Mouse (Mus musculus): ENCODE data around the gene Cyb5r4. TPM values are rescaled to one million over a fixed set of nuclear protein-coding genes. Genes with fewer than 3 reads are reported as not detected.
"Not testable (repeated sequence)": the region's sequence is repeated elsewhere in the genome, so short reads cannot be mapped to it uniquely, and the experiment has no call there.

Cyb5r4 gene
- total RNA-seq, 2 experiments from 2014 or later = 34.8 to 80.7 TPM

DNA sequence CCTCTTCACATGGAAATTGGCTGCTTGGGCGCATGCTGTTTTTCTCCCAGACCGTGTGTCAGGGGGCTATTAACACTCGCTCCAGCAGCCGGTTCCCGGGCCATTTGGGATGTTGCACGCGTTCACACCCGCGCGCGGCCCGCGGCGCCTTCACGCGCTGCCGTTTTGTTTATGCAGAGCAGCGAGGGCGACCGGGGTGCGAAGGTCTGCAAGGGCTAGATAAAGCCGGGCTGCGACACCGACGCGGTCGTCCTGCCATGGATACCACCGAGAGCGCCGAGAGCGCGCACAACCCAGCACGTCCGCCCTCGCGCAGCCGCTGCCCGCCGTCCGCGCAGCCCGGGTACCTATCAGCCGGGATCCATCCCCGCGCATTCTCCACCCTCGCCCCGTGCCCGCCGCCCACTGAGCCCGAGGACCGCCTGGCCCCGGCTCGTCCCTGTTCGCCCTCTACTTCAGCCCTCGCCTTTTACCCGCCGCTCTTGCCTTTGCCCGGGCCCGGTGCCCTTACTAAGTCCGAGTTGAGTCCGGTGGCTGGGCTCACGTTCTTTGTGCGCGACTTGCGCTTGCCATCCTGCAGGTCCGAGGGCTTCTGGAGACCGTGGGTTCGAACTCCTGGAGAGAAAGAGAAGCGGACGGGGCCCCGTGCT lies 6.4 kb upstream of the Cyb5r4 start, which contains the start of gene Ripply2:
TSS of gene Ripply2 (plus strand) at position 250 of the 650 bp plus-strand sequence.
- ATAC-seq (replicated peaks; ENCODE audit: low FRiP score, poor library complexity, severe bottlenecking) = no peak

GRCm38 (mm10) chr9:87015938-87016294 lies 5.9 kb upstream of the Cyb5r4 start:
- ATAC-seq (replicated peaks; ENCODE audit: low FRiP score, poor library complexity, severe bottlenecking) = no peak

DNA sequence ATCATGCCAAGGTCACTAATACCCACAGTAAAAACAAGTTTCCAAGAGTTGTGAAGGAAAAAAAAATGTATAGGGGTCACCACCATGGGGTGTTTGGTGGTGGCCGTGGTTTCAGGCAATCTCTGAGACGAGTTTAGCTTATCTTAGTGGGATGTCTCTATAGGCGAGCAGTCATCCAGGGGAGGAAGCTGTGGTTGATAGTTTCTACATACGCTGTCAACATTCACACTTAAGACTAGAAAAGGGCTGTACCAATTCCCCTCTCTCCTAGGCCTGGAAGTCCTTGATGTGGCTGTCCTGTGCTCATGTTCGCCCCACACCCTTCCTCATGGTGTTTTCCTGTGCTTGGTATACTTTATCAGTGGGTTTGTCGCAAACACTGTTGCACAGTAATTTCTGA lies 4.0 kb downstream of the Cyb5r4 start:
- ATAC-seq (replicated peaks; ENCODE audit: low FRiP score, poor library complexity, severe bottlenecking) = no peak

- peak; percentile 85 for ATAC-seq (replicated peaks; ENCODE audit: low FRiP score, poor library complexity, severe bottlenecking)
Observed at GRCm38 (mm10) chr9:87027423-87028084, 5.7 kb downstream of the Cyb5r4 start.

GRCm38 (mm10) chr9:87032196-87032595 lies 10.4 kb downstream of the Cyb5r4 start:
- ATAC-seq (replicated peaks; ENCODE audit: low FRiP score, poor library complexity, severe bottlenecking) = no peak

DNA sequence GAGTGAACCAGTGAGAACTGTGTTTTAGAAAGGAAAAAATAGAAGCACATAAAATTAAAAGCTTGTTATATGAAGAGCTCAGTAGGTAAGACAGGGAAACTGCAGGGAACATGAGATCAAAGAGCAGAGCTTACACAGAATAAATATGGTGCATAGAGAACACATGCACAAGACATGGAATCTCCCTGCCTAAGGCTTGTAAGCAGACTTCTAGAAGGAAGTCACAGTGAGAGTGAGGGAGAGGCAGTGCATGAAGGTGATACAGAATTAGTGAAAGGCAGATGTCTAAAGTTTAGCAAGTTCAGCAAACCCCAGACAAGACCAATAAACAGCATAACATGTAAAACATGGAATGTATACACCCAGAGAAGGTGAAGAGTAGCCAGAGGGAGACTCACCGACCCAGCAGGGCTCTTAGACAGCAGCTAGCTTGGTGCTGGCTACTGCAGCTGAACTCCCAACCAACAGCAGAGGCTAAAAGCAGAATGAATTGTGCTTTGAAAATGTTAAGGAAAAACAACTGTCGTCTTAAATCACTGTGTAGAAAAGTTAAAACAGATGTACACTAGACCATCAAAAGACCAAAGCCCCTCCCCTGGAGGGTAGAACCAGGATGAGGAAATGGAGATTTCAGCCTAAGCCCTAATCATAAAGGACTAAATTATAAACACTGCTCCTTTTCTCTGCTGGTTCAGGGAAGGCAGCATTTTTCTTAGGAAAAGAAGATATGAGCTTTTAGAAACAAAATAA lies 13.2 kb downstream of the Cyb5r4 start:
- no peak for ATAC-seq (replicated peaks; ENCODE audit: low FRiP score, poor library complexity, severe bottlenecking)

DNA sequence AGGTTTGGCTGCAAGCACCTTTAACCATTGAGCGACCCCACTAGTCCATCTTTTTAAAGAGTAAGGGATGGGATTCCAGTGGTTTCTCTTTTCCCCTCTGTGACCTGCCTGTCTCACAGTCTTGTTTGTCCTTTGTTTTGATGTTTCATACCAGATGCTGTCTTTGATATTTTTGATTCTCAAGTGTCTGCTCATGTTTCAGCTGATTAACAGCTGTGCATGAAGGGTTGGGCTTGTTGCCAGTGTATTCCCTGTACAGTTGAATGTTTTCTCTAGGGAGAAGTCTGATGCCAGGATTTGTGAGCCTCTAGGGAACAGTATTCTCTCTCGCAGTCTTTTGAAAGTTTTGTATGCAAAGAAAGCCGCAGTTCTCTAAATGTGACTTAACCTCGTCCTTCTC lies 27.6 kb downstream of the Cyb5r4 start:
- ATAC-seq (replicated peaks; ENCODE audit: low FRiP score, poor library complexity, severe bottlenecking) = no peak

DNA sequence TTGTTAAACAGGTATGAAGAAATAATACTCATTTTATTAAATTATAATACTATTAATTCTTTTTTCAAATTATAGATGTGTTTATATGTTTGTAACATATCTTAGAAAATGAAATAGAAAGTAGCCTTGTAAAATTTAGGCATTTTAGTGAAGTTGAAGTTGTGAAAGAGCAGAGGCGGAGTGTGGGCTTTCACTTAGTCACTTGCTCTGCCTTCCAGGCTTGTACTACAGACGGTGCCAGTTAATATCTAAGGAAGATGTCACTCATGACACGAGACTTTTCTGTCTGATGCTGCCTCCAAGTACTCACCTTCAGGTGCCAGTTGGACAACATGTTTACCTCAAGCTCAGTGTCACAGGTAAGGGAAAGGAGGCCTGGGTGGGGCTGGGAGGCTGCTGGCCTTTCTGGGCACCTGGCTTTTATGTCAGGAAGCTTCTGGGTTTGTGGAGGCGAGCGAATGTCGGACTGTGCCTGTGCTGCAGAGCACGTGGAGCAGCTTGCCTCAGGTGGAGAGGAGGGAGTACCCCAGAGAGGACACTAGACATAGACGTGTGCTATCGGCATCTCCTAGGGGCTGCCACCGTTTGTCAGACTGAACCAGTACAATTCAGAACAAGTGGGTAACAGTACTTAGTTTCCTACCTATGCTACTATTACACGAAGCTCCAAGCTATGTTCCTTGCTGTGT lies 33.9 kb downstream of the Cyb5r4 start:
- ATAC-seq (replicated peaks; ENCODE audit: low FRiP score, poor library complexity, severe bottlenecking) = no peak

DNA sequence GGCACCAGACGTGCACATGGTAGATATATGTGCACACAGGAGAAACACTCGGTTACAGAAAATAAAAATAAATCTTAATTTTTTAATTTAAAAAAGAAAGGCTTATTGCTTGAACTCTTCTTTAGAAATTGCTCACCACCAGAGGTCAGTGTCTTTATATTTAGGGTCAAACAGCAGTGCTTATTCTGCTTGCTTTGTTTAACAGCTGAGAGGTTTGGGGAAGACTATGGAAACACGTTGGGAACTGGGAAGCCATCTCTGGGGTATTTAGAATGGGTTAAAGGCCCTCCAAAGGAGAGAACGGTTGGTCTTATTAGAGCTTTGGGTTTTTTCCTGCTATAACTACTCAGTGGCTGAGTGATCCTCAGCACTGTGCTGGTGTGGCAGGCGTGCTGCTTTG lies 40.5 kb downstream of the Cyb5r4 start:
- no peak for ATAC-seq (replicated peaks; ENCODE audit: low FRiP score, poor library complexity, severe bottlenecking)

DNA sequence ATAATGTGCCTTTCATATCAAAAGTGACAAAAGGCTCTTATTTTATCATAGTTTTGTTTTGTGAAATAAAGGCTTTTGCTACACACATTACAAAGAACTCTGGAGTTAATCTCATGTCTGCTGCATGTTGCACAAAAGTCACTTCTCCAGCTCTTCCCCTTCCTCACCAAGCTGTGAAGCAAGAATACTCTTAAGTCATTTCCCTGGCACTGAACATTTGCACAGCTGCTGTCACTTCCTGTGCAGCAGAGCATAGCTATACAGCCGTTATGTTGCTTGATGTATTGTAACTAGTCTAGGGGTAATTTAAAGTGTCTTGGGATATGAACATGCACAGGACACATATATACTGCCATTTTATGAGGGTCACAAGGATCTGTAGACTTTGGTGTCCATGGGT lies 46.3 kb downstream of the Cyb5r4 start:
- ATAC-seq (replicated peaks; ENCODE audit: low FRiP score, poor library complexity, severe bottlenecking) = no peak

GRCm38 (mm10) chr9:87071566-87071965 lies 49.8 kb downstream of the Cyb5r4 start:
- not testable (repeated sequence) for ATAC-seq (replicated peaks; ENCODE audit: low FRiP score, poor library complexity, severe bottlenecking)

GRCm38 (mm10) chr9:87077919-87078318 lies 56.1 kb downstream of the Cyb5r4 start:
- no peak for ATAC-seq (replicated peaks; ENCODE audit: low FRiP score, poor library complexity, severe bottlenecking)

DNA sequence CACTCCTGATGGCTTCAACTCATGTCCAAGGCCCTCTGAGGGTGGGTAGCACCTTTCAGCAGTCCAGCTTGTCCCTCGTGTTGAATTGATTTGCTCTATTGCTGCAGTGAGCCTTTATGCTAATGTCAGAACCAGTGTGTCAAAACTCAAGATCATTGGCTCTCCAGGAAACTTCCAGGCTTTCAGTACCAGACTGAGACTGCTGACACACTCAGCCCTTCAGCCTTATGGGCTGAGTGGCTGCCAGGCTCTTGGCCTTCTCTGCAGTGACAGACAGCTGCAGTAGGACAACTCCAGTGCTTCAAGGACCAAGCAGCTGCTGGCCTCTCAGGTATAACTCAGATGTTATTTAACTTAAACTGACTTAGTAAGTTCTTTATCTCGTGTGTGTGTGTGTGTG lies 57.7 kb downstream of the Cyb5r4 start:
- no peak for ATAC-seq (replicated peaks; ENCODE audit: low FRiP score, poor library complexity, severe bottlenecking)

- no peak for ATAC-seq (replicated peaks; ENCODE audit: low FRiP score, poor library complexity, severe bottlenecking)
Observed at GRCm38 (mm10) chr9:87086991-87087390, 65.2 kb downstream of the Cyb5r4 start.

- no peak for ATAC-seq (replicated peaks; ENCODE audit: low FRiP score, poor library complexity, severe bottlenecking)
Observed at GRCm38 (mm10) chr9:87097989-87098388, 76.2 kb downstream of the Cyb5r4 start.

- ATAC-seq (replicated peaks; ENCODE audit: low FRiP score, poor library complexity, severe bottlenecking) = no peak
Observed at GRCm38 (mm10) chr9:87115019-87115418, 93.2 kb downstream of the Cyb5r4 start.

- ATAC-seq (replicated peaks; ENCODE audit: low FRiP score, poor library complexity, severe bottlenecking) = no peak
Observed at GRCm38 (mm10) chr9:87115456-87115931, 93.7 kb downstream of the Cyb5r4 start.

DNA sequence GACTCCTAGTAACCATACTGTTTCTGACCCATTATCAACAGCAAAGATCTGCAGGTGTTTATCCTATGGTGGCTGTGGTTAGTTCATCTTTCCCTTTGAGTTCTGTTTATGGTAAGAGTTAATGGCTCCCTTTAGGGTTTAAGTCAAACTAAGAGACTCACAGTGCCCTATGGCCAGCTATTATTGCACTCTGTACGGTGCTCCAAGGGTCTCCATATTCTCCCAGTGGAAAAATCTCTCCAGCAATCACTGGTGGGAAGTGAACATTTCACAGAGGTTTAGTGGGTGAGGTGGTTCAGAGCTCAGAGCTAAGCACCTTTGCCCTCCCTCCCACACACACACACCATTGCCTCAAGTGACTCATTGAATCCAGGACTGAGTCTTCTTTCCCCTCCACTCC lies 94.2 kb downstream of the Cyb5r4 start:
- ATAC-seq (replicated peaks; ENCODE audit: low FRiP score, poor library complexity, severe bottlenecking) = no peak

GRCm38 (mm10) chr9:87118996-87119395 lies 97.2 kb downstream of the Cyb5r4 start:
- ATAC-seq (replicated peaks; ENCODE audit: low FRiP score, poor library complexity, severe bottlenecking) = no peak

GRCm38 (mm10) chr9:87121956-87122493 lies 100.2 kb downstream of the Cyb5r4 start:
- no peak for ATAC-seq (replicated peaks; ENCODE audit: low FRiP score, poor library complexity, severe bottlenecking)
